Mouse (Mus musculus): ENCODE measurements around the gene Mcam. TPM values are rescaled to one million over a fixed set of nuclear protein-coding genes. Genes with fewer than 3 reads are reported as not detected.
A peak's percentile ranks its signal among the peaks of the same experiment; 100 is the strongest.

The Mcam gene
- polyA plus RNA-seq, 1 experiment, result 57.6 TPM

GRCm38 (mm10) chr9:44113105-44113789 is 21.0 kb upstream of the Mcam start, which contains the start of the genes Gm49380 and Rnf26:
Gene Gm49380, minus strand, starts transcription at chr9:44113500.
Gene Rnf26, minus strand, starts transcription at chr9:44113517.
- peak within 1 kb of the TSS; percentile 95 for H3K9ac ChIP-seq (ENCODE audit: low read depth, poor library complexity, severe bottlenecking)
- H3K9me3 ChIP-seq (replicated peaks; ENCODE audit: control insufficient read depth, insufficient read depth, low read length, poor library complexity, severe bottlenecking), result no peaks in the 10 kb centered on the region
- no peak for TF ChIP-seq POLR2A (IDR thresholded peaks at IDR 0.05; ENCODE audit: insufficient read depth, low read length)
- TF ChIP-seq CTCF (IDR thresholded peaks at IDR 0.05; ENCODE audit: low read depth, low read length), result no peak
- TF ChIP-seq EP300 (IDR thresholded peaks at IDR 0.05; ENCODE audit: insufficient read depth, low read depth, low read length), result no peak
- H3K4me1 ChIP-seq (ENCODE audit: control insufficient read depth, insufficient read depth, low read length), result no peaks in the 10 kb centered on the region
- H3K27ac ChIP-seq (ENCODE audit: insufficient read depth, low read length), result peak within 1 kb of the TSS; percentile 20; the same call in 1 of the 2 replicates
- peak within 1 kb of the TSS; percentile 91 for H3K4me3 ChIP-seq (ENCODE audit: low read depth, low read length)
- H3K27me3 ChIP-seq (ENCODE audit: control insufficient read depth, insufficient read depth, low read length, poor library complexity, severe bottlenecking), result no peaks in the 10 kb centered on the region
- H3K36me3 ChIP-seq (ENCODE audit: control insufficient read depth, insufficient read depth, low read length, poor library complexity, severe bottlenecking), result 0 out of 2 replicates have a peak, but pooled peaks cover 3% of the 10 kb centered on the region

GRCm38 (mm10) chr9:44114453-44114852 is 19.8 kb upstream of the Mcam start:
- TF ChIP-seq EP300 (IDR thresholded peaks at IDR 0.05; ENCODE audit: insufficient read depth, low read depth, low read length) (no peak), POLR2A (IDR thresholded peaks at IDR 0.05; ENCODE audit: insufficient read depth, low read length) (no peak), CTCF (IDR thresholded peaks at IDR 0.05; ENCODE audit: low read depth, low read length) (no peak)
- peak overlapping the region; percentile 20; the same call in 1 of the 2 replicates for H3K27ac ChIP-seq (ENCODE audit: insufficient read depth, low read length)

GRCm38 (mm10) chr9:44115599-44115998 is 18.7 kb upstream of the Mcam start:
- Histone ChIP-seq H3K36me3 (ENCODE audit: control insufficient read depth, insufficient read depth, low read length, poor library complexity, severe bottlenecking) (no peaks in the 10 kb centered on the region), H3K27ac (ENCODE audit: insufficient read depth, low read length) (no peak overlapping the region), H3K4me1 (ENCODE audit: control insufficient read depth, insufficient read depth, low read length) (no peaks in the 10 kb centered on the region), H3K9me3 (replicated peaks; ENCODE audit: control insufficient read depth, insufficient read depth, low read length, poor library complexity, severe bottlenecking) (no peaks in the 10 kb centered on the region), H3K27me3 (ENCODE audit: control insufficient read depth, insufficient read depth, low read length, poor library complexity, severe bottlenecking) (no peaks in the 10 kb centered on the region), H3K9ac (ENCODE audit: low read depth, poor library complexity, severe bottlenecking) (no peak overlapping the region), H3K4me3 (ENCODE audit: low read depth, low read length) (no peak overlapping the region)
- TF ChIP-seq EP300 (IDR thresholded peaks at IDR 0.05; ENCODE audit: insufficient read depth, low read depth, low read length), result no peak
- no peak for TF ChIP-seq CTCF (IDR thresholded peaks at IDR 0.05; ENCODE audit: low read depth, low read length)
- no peak for TF ChIP-seq POLR2A (IDR thresholded peaks at IDR 0.05; ENCODE audit: insufficient read depth, low read length)

More at GRCm38 (mm10) chr9:44114453-44114852, 19.8 kb upstream of the Mcam start:
- Histone ChIP-seq H3K4me1 (ENCODE audit: control insufficient read depth, insufficient read depth, low read length) (no peaks in the 10 kb centered on the region), H3K36me3 (ENCODE audit: control insufficient read depth, insufficient read depth, low read length, poor library complexity, severe bottlenecking) (0 out of 2 replicates have a peak, but pooled peaks cover 3% of the 10 kb centered on the region), H3K27me3 (ENCODE audit: control insufficient read depth, insufficient read depth, low read length, poor library complexity, severe bottlenecking) (no peaks in the 10 kb centered on the region), H3K9me3 (replicated peaks; ENCODE audit: control insufficient read depth, insufficient read depth, low read length, poor library complexity, severe bottlenecking) (no peaks in the 10 kb centered on the region), H3K4me3 (ENCODE audit: low read depth, low read length) (no peak overlapping the region), H3K9ac (ENCODE audit: low read depth, poor library complexity, severe bottlenecking) (peak overlapping the region; percentile 29)

GRCm38 (mm10) chr9:44116182-44116581 is 18.1 kb upstream of the Mcam start:
- H3K9ac ChIP-seq (ENCODE audit: low read depth, poor library complexity, severe bottlenecking), result no peak overlapping the region
- TF ChIP-seq EP300 (IDR thresholded peaks at IDR 0.05; ENCODE audit: insufficient read depth, low read depth, low read length) (no peak), CTCF (IDR thresholded peaks at IDR 0.05; ENCODE audit: low read depth, low read length) (peak; percentile 23), POLR2A (IDR thresholded peaks at IDR 0.05; ENCODE audit: insufficient read depth, low read length) (no peak)
- no peak overlapping the region for H3K4me3 ChIP-seq (ENCODE audit: low read depth, low read length)
- no peaks in the 10 kb centered on the region for H3K4me1 ChIP-seq (ENCODE audit: control insufficient read depth, insufficient read depth, low read length)
- H3K27ac ChIP-seq (ENCODE audit: insufficient read depth, low read length), result no peak overlapping the region
- H3K36me3 ChIP-seq (ENCODE audit: control insufficient read depth, insufficient read depth, low read length, poor library complexity, severe bottlenecking), result no peaks in the 10 kb centered on the region
- H3K9me3 ChIP-seq (replicated peaks; ENCODE audit: control insufficient read depth, insufficient read depth, low read length, poor library complexity, severe bottlenecking), result no peaks in the 10 kb centered on the region
- H3K27me3 ChIP-seq (ENCODE audit: control insufficient read depth, insufficient read depth, low read length, poor library complexity, severe bottlenecking), result no peaks in the 10 kb centered on the region

- Histone ChIP-seq H3K36me3 (ENCODE audit: control insufficient read depth, insufficient read depth, low read length, poor library complexity, severe bottlenecking) (no peaks in the 10 kb centered on the region), H3K27ac (ENCODE audit: insufficient read depth, low read length) (no peak overlapping the region), H3K9ac (ENCODE audit: low read depth, poor library complexity, severe bottlenecking) (no peak overlapping the region), H3K4me3 (ENCODE audit: low read depth, low read length) (no peak overlapping the region), H3K4me1 (ENCODE audit: control insufficient read depth, insufficient read depth, low read length) (no peaks in the 10 kb centered on the region), H3K27me3 (ENCODE audit: control insufficient read depth, insufficient read depth, low read length, poor library complexity, severe bottlenecking) (no peaks in the 10 kb centered on the region), H3K9me3 (replicated peaks; ENCODE audit: control insufficient read depth, insufficient read depth, low read length, poor library complexity, severe bottlenecking) (no peaks in the 10 kb centered on the region)
- TF ChIP-seq CTCF (IDR thresholded peaks at IDR 0.05; ENCODE audit: low read depth, low read length), result peak; percentile 92
- TF ChIP-seq EP300 (IDR thresholded peaks at IDR 0.05; ENCODE audit: insufficient read depth, low read depth, low read length), result no peak
- no peak for TF ChIP-seq POLR2A (IDR thresholded peaks at IDR 0.05; ENCODE audit: insufficient read depth, low read length)
Observed at GRCm38 (mm10) chr9:44119011-44119410, 15.3 kb upstream of the Mcam start.

- TF ChIP-seq POLR2A (IDR thresholded peaks at IDR 0.05; ENCODE audit: insufficient read depth, low read length), result no peak
- no peak for TF ChIP-seq EP300 (IDR thresholded peaks at IDR 0.05; ENCODE audit: insufficient read depth, low read depth, low read length)
- no peak for TF ChIP-seq CTCF (IDR thresholded peaks at IDR 0.05; ENCODE audit: low read depth, low read length)
- peaks cover 1% of the 10 kb centered on the region for H3K4me1 ChIP-seq (ENCODE audit: control insufficient read depth, insufficient read depth, low read length)
- no peak overlapping the region for H3K4me3 ChIP-seq (ENCODE audit: low read depth, low read length)
- no peaks in the 10 kb centered on the region for H3K9me3 ChIP-seq (replicated peaks; ENCODE audit: control insufficient read depth, insufficient read depth, low read length, poor library complexity, severe bottlenecking)
- no peaks in the 10 kb centered on the region for H3K27me3 ChIP-seq (ENCODE audit: control insufficient read depth, insufficient read depth, low read length, poor library complexity, severe bottlenecking)
- no peak overlapping the region for H3K9ac ChIP-seq (ENCODE audit: low read depth, poor library complexity, severe bottlenecking)
- H3K27ac ChIP-seq (ENCODE audit: insufficient read depth, low read length), result no peak overlapping the region
- H3K36me3 ChIP-seq (ENCODE audit: control insufficient read depth, insufficient read depth, low read length, poor library complexity, severe bottlenecking), result no peaks in the 10 kb centered on the region
Observed at GRCm38 (mm10) chr9:44119948-44120465, 14.3 kb upstream of the Mcam start.

Measured in ES-Bruce4 (cell line).